Mouse (Mus musculus) layer of hippocampus, postnatal 25 days (tissue): ENCODE measurements around the gene Gm10642. TPM values are rescaled to one million over a fixed set of nuclear protein-coding genes. Genes with fewer than 3 reads are reported as not detected.

Source experiments
- DNase-seq, 2 experiments: peaks; one replicate each; pipeline ENCODE4 v3.0.0; 2022; ENCODE audit warnings: mixed read lengths in 2 of 2, low spot score in 1 of 2; ENCODE audit errors: extremely low spot score in 1 of 2
- total RNA-seq, 2 experiments: library from RNA; stranded (reverse); gene quantifications; 2 replicates each; pipeline ENCODE4 v1.2.3; 2021

Gene Gm10642
- total RNA-seq, result 1 to 10 TPM in 1 of 2 experiments, under 1 TPM in 1; 0.96 to 1.0 TPM

DNA sequence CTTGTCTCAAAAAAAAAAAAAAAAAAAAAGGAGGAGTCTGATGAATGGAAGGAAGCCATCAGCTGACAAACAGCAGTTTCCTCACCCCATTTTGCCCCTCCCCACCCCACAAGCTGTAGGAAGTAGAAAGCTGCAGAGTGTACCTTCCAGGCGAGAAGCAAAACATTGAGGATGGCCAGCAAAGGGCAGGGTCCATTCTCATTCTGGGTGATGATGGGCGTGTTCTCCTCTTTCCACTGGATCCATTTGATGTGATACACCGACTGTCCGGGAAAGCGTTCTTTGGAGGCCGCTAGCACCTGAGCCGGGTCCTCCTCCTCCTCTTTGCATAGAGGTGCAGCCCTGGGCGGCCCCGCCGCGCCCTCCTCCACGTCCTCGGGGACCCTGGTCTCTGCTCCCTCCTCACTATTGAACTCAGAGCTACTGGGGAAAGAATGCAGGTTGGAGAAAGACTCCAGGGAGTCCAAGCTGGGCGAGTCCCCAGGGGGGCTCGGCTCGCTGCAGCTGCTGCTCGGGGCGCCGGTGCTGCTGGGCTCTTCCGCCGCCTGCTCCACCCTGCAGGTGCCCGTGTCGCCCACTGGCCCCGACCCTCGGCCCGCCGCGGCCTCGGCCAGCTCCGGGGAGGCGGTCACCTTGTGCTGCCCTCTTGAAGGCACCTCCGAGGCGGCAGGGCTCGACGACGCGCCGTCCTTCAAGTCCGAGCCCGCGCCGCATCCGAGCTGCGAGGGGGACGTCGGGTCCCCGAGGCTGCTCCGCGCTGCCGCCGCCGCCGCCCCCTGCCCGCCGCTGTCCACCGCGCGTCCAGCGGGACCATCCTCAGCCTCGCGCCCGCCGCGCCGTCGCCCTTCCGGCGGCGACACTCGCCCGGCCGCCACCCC, at the start of gene Gm10642:
Gm10642 (plus strand) TSS at position 122 of the 878 bp plus-strand sequence.
- peak; percentile 24 to 43 for DNase-seq

DNA sequence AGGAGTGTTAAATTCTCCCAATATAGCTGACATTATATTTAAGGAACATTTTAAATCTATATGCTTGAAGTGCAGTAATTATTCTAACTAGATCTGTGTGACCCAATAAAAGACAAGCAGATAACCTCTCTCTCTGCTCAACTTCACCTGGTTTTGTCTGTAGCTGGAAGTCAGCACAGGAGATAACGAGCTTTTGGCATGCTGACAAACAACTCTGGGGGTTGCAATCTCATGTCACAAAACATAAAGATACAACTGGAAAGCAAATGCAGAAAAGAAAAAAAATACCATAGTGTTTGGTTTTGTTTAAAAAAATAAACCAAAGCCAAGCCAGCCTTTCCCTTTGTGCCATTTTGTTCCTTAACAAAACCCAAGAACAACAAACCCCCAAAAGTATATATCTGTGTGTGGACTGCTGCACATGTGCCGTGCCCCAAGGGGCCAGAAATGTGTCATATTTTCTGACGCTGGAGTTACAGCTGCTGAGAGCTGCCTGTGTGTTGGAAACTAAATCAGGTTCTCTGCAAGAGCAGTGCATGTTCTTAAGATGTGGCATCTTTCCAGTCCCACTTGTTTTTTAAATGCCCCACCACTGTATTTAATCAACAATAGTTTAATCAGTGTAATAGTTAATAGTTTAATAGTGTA, 44.9 kb upstream of the Gm10642 start:
- no peak for DNase-seq

DNA sequence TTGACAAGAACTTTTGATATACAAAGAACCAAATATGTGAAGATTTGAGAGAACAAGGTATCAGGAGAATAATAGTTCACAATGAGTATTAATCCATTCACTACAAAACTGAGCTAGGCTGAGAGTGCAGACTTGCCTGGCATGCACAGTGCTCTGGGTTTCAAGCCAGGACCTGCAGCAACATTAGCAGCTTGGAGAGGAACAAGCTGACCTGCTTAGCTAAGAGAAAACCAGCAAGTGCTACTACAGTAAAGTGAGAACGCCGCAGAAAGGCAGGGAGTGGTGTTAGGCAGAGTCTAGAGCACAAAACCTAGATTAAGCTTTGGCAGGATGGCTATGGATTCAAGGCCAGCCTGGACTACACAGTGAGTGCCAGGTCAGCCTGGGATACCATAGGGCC, 26.3 kb upstream of the Gm10642 start:
- DNase-seq, result no peak

DNA sequence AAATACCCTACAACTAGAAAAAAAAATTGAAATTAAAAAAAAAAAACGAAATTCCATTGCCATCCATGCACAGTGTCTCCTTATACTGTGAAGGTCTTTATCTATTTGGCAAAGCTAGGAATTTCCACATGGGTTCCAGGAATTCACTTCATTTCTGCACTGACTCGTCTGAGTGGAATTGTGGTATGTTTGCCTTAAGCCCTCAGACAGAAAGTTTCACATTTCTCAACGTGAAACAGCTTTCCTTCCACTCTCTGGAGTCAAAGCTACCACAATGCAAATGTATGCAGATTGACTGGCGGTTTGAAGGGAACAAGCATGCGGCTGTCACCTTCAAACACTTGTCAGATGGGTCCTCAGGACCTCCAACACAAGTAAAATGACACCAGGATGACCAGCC, 24.4 kb upstream of the Gm10642 start:
- no peak for DNase-seq

DNA sequence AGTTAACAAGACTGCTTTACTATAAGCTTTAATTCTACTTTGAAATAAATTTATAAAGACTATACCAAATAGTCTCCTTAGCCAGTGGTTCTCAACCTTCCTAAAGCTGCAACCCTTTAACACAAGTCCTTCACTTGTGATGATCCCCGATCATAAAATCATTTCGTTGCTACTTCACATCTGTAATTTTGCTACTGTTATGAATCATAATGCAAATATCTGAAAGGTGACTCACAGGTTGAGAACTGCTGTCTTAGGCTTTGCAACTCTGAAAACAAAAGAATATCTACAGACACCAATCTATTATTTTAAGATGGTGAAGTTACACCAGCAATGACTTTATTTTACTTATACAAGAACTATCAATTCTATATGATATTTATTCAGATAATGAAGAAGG, 19.3 kb upstream of the Gm10642 start:
- DNase-seq, result no peak

DNA sequence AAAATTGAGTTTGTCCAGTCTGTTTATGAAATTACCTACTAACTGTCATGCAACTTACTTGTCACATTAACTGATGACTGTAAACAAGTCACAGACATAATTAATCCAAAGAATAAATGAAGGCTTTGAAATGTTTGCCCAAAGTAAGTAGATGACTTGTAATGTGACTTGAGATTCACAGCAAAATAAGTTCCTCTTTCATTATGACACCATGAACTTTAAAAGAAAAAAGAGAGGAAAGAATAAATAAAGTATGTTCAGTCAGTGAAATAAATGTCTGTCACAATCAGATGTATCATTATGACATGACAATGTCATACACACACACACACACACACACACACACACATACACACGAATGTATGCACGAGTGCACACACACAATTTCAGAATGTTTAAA, 5.8 kb upstream of the Gm10642 start:
- DNase-seq, result no peak

DNA sequence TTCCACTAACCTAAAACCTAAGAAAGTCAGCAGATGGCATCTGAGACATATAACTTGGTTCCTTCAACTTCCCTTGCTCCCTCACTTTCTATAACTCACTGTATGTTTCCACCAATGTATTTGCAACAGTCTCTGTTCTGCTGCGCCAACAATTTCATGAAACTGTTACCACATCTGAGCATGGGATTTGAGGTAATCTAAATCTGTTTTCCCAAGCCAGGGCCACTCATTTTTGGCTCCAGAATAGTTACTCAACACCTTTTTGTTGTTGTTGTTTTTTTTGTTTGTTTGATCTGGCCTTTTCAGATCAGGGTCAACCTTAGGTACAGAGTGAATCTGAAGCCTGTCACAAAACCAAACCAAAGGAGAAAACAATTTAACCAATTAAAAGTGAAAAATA, 5.1 kb upstream of the Gm10642 start:
- DNase-seq, result no peak

DNA sequence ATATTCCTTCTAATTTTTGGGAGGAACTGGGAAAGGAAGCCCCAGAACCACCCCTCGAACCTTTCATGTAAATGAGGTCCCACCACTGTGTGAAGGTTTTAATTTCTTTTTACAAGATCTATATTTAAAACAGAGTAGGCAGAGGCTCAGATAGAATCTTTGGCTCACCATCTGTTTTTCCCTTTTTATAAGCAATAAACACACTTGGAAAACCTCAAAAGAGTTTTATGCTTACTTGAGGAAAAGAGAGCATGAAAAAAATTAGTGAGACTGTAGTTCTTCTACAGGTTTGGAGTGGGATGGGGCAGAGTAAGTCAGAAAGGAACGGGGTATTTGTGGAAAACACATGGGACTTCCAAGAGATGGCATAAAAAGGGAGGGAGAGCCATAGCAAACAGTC, 3.8 kb upstream of the Gm10642 start:
- DNase-seq, result no peak

DNA sequence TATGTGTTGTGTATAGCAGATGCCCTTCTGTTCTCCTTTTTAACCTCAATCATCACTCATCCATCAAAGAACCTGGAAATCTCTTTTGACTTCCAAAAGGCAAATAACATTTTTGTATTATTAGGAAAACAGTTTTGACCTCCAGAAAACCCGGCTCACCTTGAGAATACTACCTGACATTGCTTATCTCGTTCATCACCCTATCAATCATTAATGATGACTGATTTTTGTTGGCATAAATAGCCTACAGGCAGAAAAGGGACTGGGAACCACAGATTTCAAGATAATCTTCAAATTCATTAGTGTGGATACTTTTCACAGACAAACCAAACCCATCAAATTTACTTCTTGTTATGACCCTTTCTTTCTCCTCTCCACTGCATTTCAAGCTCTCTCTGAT, 2.2 kb upstream of the Gm10642 start:
- no peak for DNase-seq

DNA sequence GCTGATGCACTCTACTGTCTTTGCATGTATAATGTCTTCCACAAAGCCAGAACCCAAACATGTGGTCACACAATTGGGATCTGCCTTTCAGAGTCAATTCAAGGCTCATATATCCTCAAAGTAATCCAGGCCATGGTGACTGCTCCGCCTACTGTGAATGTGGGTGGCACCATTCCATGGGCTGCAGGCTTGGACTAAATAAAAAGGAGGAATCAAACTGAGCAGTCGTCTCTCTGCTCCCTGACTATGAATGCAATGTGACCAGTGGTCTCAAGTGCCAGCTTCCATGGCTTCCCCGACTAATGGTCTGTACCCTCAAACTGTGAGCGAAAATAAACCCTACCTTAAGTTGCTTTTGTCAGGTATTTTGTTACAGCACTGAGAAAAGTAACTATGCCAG, 1.6 kb upstream of the Gm10642 start:
- no peak for DNase-seq

DNA sequence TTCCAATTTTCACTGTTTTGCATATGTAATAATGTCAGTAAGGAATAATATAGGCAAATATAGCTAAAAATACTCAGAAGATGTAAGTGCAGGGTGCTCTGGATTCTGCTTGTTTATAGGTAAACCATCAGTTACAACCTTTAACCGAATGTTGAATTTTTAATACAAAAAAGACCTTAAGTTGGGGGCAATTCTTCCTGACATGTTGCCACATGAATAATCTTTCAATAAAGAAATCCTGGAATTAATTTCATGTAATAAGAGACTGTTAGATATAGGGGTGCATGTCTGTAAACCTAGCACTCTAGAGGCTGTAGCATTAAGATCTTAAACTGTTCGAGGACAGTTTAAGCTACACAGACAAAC, 304 bp upstream of the Gm10642 start:
- DNase-seq, result no peak

DNA sequence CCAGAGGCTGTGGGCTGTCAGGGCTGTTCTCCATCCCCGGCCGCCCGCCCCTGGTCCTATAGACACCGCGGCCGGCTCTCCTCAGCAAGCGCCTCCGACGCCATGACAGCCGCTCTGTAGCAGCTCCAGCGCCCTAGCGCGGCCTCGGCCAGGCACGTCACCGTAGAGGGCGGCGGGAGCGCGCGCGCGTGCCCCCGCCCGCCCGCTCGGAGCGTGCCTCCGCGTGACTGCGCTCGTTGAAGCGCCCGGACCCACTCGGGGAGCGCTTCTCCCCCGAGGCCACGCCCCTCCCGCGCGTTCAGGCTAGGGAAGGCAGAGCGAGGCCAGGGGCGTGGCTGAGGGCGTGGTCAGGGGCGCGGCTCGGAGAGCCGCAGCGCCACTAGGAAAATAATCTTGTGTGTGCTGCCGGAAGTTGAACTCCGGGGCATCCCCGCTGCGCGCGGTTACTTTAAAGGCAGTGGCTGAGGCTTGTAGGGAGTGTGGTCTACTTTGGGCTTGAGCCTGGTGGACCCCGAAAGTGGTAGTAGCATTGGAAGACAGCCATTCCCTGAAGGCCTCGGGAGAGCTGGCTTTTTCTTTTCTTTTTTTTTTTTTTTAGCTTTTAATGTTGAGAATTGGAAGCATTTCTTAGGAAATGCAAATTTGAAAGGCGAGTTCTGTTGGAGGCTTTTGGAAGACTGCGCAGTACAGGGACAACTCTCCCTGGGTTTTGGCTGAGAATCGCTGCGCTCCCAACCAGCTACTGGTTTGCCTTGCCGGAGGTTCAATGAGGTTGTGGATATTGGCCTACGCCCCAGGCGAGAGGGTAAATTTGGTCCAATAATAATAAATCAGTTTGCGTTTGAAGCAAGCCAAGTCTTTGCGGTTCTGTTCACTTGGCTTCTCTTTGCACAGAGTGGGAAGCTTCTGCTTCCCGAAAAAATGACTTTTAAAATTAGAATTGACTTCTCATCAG, 1.2 kb downstream of the Gm10642 start, which contains the start of gene Mindy2:
Mindy2 (minus strand) TSS at position 162 of the 955 bp plus-strand sequence.
- DNase-seq, result peak; percentile 83 to 90

DNA sequence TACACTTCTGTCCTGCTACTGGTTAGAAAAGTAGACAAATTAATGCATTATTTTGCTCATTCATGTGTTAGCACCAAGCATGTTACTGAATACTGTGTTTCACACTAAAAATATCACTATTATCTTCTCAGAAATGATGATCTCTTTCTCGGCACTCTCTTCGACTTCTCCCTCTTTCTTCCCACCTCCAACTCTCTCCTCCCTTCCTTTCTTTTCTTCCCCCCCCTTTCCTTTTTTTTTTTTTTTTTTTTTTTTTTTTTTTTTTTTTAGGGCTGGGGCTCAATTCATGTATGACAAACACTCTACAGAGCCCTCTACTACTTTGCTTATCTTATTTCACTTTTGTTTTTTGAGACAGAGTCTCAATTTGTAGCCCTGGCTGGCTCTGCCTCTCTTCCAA, 2.2 kb downstream of the Gm10642 start:
- no peak for DNase-seq

DNA sequence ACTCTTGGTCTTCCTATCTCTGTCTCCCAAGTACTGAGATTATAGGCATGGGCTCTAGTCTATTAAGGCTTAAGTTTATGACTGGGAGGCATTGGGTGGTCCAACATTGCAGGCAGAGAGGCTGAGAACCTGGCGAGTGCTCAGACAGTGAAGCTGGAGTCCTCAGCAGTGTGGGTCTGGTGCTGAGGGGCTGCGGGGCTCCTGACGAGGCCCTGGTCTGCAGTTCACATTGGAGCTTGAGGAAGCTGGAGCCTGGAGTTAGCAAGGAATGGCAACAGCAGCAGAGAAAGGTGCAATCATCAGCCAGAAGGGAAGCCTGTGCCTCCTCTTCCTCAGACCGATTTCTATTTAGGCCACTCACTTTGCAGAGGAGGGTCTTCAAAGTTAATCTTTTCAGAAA, 8.8 kb downstream of the Gm10642 start:
- no peak for DNase-seq

DNA sequence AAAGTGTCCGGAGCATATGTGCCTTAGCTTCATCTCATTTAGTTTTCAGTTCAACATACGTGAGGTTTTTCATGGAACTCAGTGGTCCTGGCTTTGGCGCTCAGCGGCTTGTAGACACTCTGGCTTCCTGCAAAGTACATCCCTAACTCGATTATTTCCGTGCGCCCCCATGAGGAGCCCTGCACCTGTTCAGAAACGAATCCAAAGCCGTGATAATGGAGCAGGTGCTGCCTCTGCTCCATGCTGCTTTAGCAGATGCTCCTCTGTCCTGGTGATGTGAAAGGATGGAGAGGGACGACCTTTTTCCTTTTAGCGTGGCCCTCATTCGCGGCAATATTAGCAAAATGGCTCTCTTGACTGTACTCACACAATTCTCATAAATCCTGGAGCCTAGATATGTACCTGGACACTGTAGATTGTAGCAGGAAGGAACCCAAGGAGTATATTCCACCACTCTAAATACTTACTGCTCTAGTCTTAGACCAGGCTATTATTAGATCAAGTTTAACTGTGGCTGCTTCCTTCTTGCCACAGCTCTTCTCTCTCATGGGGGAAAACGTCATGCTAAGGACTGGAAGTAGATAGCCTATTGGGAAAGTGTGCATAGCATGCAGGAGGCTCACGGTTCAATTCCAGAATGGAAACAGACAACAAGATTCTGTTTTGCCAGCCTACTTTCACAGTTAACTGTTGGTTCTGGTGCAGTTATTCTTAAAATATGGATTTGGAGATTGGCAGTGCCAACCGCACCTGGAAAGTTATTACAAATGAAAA, 9.5 kb downstream of the Gm10642 start:
- no peak for DNase-seq

DNA sequence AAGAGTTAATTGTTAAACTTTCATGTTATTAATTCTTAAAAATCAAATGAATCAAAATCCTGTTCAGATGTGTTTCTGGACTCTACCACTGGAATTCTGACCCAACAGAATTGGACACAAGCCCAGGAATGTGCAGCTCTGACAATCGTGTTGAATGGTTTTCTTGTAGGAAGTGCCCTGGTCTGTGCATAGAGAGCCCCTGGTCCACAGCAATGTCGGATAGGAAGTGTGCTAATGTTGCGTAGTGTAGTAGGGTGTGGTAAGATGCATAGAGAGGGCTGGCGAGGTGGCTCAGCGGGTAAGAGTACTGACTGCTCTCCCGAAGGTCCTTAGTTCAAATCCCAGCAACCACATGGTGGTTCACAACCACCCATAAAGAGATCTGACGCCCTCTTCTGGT, 10.8 kb downstream of the Gm10642 start:
- no peak for DNase-seq

DNA sequence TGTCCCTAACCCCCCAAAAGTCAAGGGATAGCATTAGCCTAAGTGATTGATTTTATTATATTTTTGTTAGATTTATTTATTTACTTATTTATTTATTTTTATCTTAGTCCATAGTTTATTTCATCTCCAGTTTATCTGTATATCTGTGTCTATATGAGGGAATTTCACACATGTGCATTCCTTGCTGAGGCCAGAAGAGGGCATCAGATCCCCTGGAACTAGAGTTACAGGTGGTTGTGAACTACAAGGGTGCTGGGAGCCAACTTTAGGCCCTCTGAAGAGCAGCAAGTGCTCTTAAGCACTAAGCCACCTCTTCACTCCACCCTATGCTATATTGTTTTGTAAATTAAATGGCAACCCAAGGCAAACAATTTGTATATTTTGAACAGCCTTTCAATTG, 12.0 kb downstream of the Gm10642 start:
- no peak for DNase-seq

DNA sequence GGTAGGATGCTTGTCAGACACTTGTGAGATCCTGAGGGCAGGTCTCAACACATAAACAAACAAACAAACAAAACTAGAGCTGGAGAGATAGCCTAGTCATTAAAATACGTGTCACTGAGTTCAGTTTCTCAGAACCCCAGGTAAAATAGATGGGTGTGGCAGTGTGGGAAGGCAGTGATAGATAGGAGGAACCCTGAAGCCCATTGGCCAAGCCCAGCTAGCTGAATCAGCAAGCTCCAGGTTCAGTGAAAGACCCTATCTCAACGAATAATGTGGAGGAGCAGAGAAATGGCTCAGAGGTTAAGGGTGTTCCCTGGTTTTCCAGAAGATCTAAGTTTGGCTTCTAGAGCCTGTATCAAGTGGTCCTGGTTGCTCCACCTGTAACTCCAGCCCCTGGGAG, 13.1 kb downstream of the Gm10642 start:
- DNase-seq, result no peak

DNA sequence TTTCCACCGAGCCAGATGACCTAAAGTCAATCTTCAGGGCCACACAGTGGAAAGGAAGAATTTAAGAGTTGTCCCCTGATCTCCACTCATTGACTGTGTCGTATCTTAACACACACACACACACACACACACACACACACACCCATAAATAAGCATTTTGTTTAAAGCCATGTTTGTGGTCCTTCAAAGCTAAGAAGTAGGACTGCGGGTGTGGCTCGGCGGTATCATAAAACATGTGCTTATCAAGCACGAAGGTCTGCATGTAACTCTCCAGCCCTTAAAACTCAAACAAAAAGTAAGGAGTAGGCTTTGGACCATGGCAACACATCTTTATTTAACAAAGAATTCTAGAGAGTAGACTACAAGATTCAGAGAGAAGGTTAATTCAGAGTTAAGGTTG, 14.3 kb downstream of the Gm10642 start:
- no peak for DNase-seq

DNA sequence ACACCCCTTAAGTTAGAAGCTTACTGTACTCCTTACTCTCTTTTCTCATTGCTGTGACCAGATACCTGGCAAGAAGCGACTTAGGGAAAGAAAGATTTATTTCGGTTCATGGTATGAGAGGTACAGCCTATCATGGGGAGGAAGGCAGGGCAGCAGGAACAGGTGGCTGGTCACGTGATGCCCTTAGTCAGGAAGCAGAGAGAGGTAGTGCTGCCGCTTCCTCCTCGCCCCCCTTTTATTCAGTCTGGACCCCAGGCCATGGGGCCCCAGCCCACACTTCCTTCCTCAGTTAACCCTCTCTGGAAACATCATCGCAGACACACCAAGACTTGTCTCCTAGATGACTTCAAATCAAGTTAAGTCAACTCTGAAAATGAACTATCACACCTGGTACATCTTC, 15.2 kb downstream of the Gm10642 start:
- no peak for DNase-seq
